19 mouse cellular contexts compared by ENCODE assay signal in genomic region chr6:38122791-38123190, GRCm38 (mm10). TPM values are rescaled to one million over a fixed set of nuclear protein-coding genes. Genes with fewer than 3 reads are reported as not detected.
DNase-seq lines count a peak whose midpoint lies in the region; ATAC-seq and TF ChIP-seq lines count a peak whose summit lies in the region.
"Had no signal": no experiment of that assay in that cellular context is flagged by ENCODE, and none has a peak within 500 bp of the region (broad histone marks: within the 10 kb centered on the region; RNA-seq: fewer than 3 reads in every experiment).

No protein-coding gene starts in this region.

- peaks cover 4% of the 10 kb centered on the region; the same call in 1 of the 2 replicates for H3K4me1 ChIP-seq in liver, embryonic 16.5 days (ENCODE audit: control insufficient read depth, low read depth, low read length)
- H3K4me1 ChIP-seq in liver, embryonic 12.5 days: 0 out of 2 replicates have a peak, but pooled peaks cover 11% of the 10 kb centered on the region
- H3K4me1 ChIP-seq in kidney, adult 2 months (ENCODE audit: control insufficient read depth, insufficient read depth, low read length): peaks cover 24% of the 10 kb centered on the region

- TF ChIP-seq CTCF in gastrocnemius, adult 2 months (IDR thresholded peaks at IDR 0.05): no peak
- no peak for TF ChIP-seq CTCF in kidney, adult 2 months (conservative IDR thresholded peaks at IDR 0.05; ENCODE audit: insufficient read depth, insufficient read length, low read depth, low read length)

- no peak overlapping the region for H3K27ac ChIP-seq in gastrocnemius, adult 2 months
- no peak overlapping the region for H3K27ac ChIP-seq in liver, embryonic 16.5 days (ENCODE audit: low read length)
- no peak overlapping the region for H3K27ac ChIP-seq in liver, embryonic 12.5 days
- peak overlapping the region; percentile 100 for H3K27ac ChIP-seq in kidney, adult 2 months (ENCODE audit: insufficient read depth, low read depth, low read length)

- no peaks in the 10 kb centered on the region for H3K9me3 ChIP-seq in liver, embryonic 16.5 days (replicated peaks; ENCODE audit: control insufficient read depth, low read length)
- no peaks in the 10 kb centered on the region for H3K9me3 ChIP-seq in liver, embryonic 12.5 days (replicated peaks)
- H3K9me3 ChIP-seq: G1E had no signal

- ATAC-seq in liver, embryonic 16.5 days (ENCODE audit: low read depth): no peak
- no peak for ATAC-seq in liver, embryonic 12.5 days
- ATAC-seq: forebrain, embryonic 16.5 days had no signal

- H3K36me3 ChIP-seq in liver, embryonic 16.5 days (ENCODE audit: control insufficient read depth, insufficient read depth): no peaks in the 10 kb centered on the region
- H3K36me3 ChIP-seq in liver, embryonic 12.5 days: peaks cover 3% of the 10 kb centered on the region; the same call in 1 of the 2 replicates
- H3K36me3 ChIP-seq in kidney, adult 2 months (ENCODE audit: control insufficient read depth, insufficient read depth, low read length): no peaks in the 10 kb centered on the region
- H3K36me3 ChIP-seq: G1E had no signal

- H3K4me2 ChIP-seq in liver, embryonic 16.5 days (ENCODE audit: low read depth, low read length): peak overlapping the region; percentile 4; the same call in 1 of the 2 replicates
- H3K4me2 ChIP-seq in liver, embryonic 12.5 days: no peak overlapping the region
- H3K4me2 ChIP-seq: lung, embryonic 14.5 days; midbrain, embryonic 11.5 days had no signal

- peak; percentile 46 for TF ChIP-seq POLR2A in kidney, adult 2 months (IDR thresholded peaks at IDR 0.05; ENCODE audit: low read depth, low read length)

- H3K9ac ChIP-seq in liver, embryonic 16.5 days (ENCODE audit: low read depth, low read length): no peak overlapping the region
- no peak overlapping the region for H3K9ac ChIP-seq in liver, embryonic 12.5 days
- H3K9ac ChIP-seq: lung, embryonic 14.5 days had no signal

- 53% methylated on average over 6 of the region's 6 CpGs for WGBS in liver, embryonic 16.5 days (ENCODE audit: insufficient replicate concordance)
- WGBS in liver, embryonic 12.5 days (ENCODE audit: insufficient replicate concordance): 67% methylated on average over 6 of the region's 6 CpGs
- WGBS in kidney, adult 2 months: 28% methylated on average over 6 of the region's 6 CpGs

- H3K4me3 ChIP-seq in gastrocnemius, adult 2 months: peak overlapping the region; percentile 23; the same call in 1 of the 2 replicates
- no peak overlapping the region for H3K4me3 ChIP-seq in liver, embryonic 16.5 days (ENCODE audit: low read depth, low read length)
- no peak overlapping the region for H3K4me3 ChIP-seq in liver, embryonic 12.5 days
- H3K4me3 ChIP-seq in kidney, adult 2 months (ENCODE audit: insufficient read depth, low read depth, low read length): peak overlapping the region; percentile 48
- H3K4me3 ChIP-seq: myocyte had no signal

- H3K27me3 ChIP-seq in liver, embryonic 16.5 days (ENCODE audit: control insufficient read depth, insufficient read depth, low read depth, low read length): no peaks in the 10 kb centered on the region
- H3K27me3 ChIP-seq in liver, embryonic 12.5 days (replicated peaks): no peaks in the 10 kb centered on the region
- H3K27me3 ChIP-seq in kidney, adult 2 months (replicated peaks; ENCODE audit: control insufficient read depth, insufficient read depth, low read length): no peaks in the 10 kb centered on the region

- intact Hi-C loops in gastrocnemius, adult 2 months (cut with DNase I): no loop called here

- no peak for DNase-seq in gastrocnemius, adult 2 months
- DNase-seq in gastrocnemius, postnatal 4 days (ENCODE audit: low spot score in 2 of 2): no peak
- peak; percentile 83 for DNase-seq in kidney, adult 2 months
- peak; percentile 74 for DNase-seq in lung, postnatal 25 days (ENCODE audit: low spot score)
- DNase-seq in thymus, postnatal 25 days: no peak
- no peak for DNase-seq in embryo, embryonic 10.5 days (ENCODE audit: low spot score)
- DNase-seq: cerebellum, adult 11-12 months; left cerebral cortex, postnatal 4 days; lung, embryonic 14.5 days had no signal

RNA-seq across cellular contexts. Expression of gene Atp6v0a4, which starts 1.6 kb away (rescaled TPM):
- total RNA-seq in gastrocnemius, adult 2 months (2021): under 1 TPM; 0.50 to 0.56 TPM
- total RNA-seq in gastrocnemius, postnatal 4 days (2021): 1 to 10 TPM; 1.7 to 2.0 TPM
- polyA plus RNA-seq in liver, embryonic 16.5 days (2015; fragmentation: Nextera tagmentation; extraction: Ambion mirVana): 0.13 and 0.67 TPM in 2 replicates
- 0.10 TPM in 1 of 2 replicates, not detected in the other for polyA plus RNA-seq in liver, embryonic 12.5 days (2016; fragmentation: Nextera tagmentation; extraction: Ambion mirVana)
- 259 and 302 TPM in 2 replicates for polyA plus RNA-seq in kidney, adult 2 months (2012; rRNA removed)
- total RNA-seq: G1E had no signal
- polyA plus RNA-seq: G1E; midbrain, embryonic 11.5 days had no signal

RNA-seq across cellular contexts. Expression of gene Tmem213, which starts 13.7 kb away (rescaled TPM):
- total RNA-seq in gastrocnemius, adult 2 months (2021): not detected
- not detected for total RNA-seq in gastrocnemius, postnatal 4 days (2021)
- polyA plus RNA-seq in liver, embryonic 16.5 days (2015; fragmentation: Nextera tagmentation; extraction: Ambion mirVana): not detected in 2 replicates
- polyA plus RNA-seq in liver, embryonic 12.5 days (2016; fragmentation: Nextera tagmentation; extraction: Ambion mirVana): not detected in 2 replicates
- polyA plus RNA-seq in kidney, adult 2 months (2012; rRNA removed): 240 and 279 TPM in 2 replicates
- total RNA-seq: G1E; gastrocnemius, adult 8-10 months; heart, postnatal 25 days; layer of hippocampus, postnatal 14 days; left cerebral cortex, postnatal 4 days had no signal
- polyA plus RNA-seq: C2C12; forebrain, embryonic 16.5 days; G1E; midbrain, embryonic 11.5 days; myocyte had no signal

Comparison
In these comparisons a context has a peak if more than half of its experiments do, and no peak if none do; other contexts are left out.
1. DNase-seq: peak in kidney, adult 2 months (single experiment) and lung, postnatal 25 days (single experiment); none in gastrocnemius, adult 2 months (single experiment), gastrocnemius, postnatal 4 days (0 of 2), thymus, postnatal 25 days (single experiment) and embryo, embryonic 10.5 days (single experiment).
2. H3K4me3 ChIP-seq: peak in gastrocnemius, adult 2 months (single experiment) and kidney, adult 2 months (single experiment); none in liver, embryonic 16.5 days (single experiment) and liver, embryonic 12.5 days (single experiment).
3. RNA of gene Atp6v0a4, which starts 1.6 kb away (polyA plus RNA-seq): 259 to 302 TPM in kidney, adult 2 months; 0.13 to 0.67 TPM in liver, embryonic 16.5 days and 0.10 TPM in liver, embryonic 12.5 days; every median in the first group is over 100 times any median in the second.
4. RNA of gene Tmem213, which starts 13.7 kb away (polyA plus RNA-seq): 240 to 279 TPM in kidney, adult 2 months; not detected in liver, embryonic 16.5 days and not detected in liver, embryonic 12.5 days; every median in the first group is over 100 times any median in the second.